Mouse (Mus musculus): ENCODE results near the gene Ptpn1.

Gene Ptpn1

DNA sequence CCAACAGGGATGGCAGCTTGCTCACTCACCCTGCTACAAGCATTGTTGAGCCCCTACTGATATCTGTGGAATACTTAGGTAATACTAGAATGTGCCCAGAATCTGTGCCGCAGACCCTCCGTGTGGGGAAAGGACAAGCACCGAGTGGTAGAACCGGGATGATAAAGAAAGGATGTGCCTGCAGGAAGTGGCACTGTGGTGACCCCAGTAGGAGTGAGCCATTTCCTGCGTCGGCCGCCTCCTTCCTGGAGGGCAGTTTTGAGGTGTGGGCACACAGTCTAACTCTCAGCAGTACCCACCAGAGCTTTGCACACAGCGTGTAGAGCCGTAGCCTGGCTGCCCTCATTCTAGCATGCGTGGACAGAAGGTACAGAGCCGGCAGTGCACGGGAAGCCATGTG lies 43.9 kb downstream of the Ptpn1 start:
- DNase-seq: no peak

DNA sequence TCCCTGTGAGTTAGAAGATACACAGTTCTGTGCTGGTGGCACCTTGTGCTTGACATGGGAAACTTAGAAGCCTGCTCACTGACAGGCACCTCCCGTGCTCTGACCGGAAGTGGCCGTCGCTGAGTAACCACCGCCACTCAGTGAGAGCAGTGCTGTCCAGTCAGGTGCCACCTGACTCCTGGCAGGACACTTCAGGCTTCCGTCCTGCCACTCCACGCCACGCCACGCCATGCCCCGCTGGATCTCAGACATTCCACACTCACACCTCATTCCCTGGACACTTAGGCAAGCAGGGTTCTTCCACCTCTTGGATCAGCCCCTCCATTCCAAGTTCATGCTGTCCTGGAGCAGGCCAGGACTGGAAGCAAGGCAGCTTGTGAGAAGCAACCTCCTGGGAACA lies 46.4 kb downstream of the Ptpn1 start:
- no peak for DNase-seq

DNA sequence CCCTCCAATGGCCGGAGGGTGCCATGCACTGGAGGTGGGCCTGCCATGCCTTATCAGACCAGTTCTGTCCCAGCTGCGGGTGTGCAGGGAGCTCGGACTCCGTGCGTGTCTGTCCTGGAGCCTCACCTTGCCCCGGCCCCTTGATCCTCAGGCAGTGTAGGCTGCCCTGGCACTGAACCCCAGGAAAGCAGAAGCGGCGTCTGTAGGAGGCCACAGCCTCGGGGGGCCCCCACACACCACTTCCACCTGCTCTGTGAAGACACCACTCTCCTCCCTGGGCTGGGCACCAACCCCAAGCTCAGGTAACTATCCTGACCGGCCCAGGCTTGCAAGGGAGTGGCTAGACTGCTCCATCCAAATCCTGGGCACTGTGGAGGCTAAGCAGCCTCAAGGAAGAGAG lies 48.5 kb downstream of the Ptpn1 start:
- DNase-seq: no peak

DNA sequence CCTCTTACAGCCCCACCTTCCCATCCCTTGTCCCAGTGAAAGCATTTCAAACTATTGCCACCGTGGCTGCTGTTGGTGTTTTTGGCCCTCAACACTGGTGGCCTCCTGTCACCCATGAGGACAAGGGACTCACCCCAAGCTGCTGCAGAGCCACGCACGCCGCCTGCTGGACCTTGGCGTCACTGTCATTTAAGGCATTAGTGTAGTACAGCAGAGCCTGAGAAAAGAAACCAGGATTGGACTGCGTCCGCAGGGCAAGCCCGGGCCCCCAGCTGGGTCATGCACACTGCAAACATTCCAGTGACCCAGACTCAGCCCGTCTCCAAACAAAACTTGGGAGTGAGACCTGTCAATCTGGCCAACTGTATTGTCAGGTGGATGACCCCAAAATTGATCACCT lies 50.8 kb downstream of the Ptpn1 start:
- DNase-seq: peak in 1 of 2 experiments; percentile 33

DNA sequence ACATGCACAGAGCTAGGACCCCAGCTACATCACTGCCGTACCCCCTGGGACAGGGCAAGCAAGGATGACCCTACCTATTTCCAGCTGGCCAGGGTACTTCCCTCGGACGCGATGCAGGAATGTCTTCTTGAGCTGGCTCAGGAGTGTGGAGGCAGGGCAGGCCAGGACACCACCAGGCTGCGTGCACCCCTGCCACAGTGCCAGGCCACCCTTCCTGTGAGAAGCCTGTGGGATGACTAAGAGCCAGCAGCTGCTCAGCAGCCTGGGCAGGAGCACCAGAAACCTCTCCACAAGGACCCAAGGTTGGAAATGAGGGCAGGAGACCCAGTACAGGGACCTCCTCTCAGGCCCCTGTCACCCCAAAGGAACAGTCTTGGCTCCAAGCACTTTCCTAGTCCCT lies 52.5 kb downstream of the Ptpn1 start:
- DNase-seq: no peak

DNA sequence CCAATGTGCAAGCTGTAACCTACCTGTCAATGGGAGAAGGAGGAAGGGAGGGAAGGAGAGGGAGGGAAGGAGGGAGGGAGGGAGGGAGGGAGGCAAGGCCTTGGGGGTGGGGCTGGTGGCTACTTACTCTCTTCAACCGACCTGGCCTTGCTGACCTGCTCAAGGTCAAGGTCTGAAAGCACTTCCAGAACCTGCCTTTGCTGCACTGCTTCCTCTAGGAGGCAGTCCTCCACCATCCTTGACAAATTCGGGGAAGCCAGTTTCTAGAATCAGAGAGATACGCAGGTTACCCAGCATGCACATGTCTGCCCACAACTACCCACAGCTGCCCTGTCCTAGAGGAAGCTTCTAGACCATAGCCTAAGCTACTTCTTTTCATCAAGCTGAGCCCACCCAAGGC lies 53.1 kb downstream of the Ptpn1 start:
- peak; percentile 38 to 70 for DNase-seq

DNA sequence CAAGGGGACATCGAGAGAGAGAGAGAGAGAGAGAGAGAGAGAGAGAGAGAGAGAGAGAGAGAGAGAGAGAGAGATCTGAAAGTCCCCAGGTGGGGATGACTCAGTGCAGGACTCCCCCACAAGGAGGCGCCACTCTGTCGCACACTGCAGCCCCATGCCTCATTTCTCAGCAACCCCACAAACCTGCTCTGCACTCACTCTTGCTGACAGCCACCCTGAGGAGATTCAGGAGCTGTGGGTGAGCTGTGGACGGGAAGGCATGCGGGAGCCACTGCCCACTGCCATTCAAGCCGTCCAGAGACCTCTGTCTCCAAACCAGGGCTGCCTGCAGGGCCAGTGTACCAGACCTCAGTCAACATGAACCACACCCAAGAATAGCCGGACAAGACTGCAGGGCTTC lies 54.9 kb downstream of the Ptpn1 start:
- peak; percentile 71 to 74 for DNase-seq

DNA sequence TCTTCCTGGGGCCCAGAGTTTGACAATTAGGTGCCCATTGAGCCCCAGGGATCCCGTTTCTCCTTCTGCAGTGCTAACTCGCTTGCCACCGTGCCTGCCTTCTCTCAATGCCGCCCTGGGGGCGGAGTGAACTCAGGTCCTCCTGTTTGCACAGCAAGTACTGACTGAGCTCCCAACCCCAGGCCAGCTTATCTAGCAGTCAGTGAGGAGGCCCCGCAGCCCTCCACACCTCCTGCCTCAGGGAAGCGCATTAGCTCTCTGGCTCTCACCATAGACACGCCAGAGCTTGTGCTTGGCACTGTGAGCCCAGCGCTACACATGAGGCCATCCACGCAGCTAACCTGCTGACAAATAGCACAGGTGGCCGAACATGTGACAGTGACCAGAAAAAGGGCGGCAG lies 55.8 kb downstream of the Ptpn1 start:
- no peak for DNase-seq

DNA sequence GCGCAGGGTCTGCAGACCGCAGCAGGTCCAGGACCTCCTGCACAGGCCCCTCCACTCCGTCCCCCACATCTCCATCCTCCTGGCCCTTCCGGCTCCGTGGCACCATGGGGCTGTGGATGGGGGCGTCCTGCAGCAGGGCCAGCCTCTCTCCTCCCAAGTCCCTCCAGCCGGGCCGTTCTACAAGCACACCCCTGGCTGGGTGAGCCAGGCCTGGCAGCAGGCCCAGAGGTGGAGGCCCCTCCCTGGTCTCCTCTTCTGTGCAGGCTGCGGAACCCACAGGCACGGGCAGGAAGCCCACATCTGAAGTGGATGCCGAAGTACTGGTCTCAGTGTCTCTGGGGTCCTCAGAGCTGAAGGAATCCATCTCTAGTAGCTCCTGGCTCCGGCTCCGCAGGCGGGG lies 57.5 kb downstream of the Ptpn1 start:
- DNase-seq: peak; percentile 46 to 73

DNA sequence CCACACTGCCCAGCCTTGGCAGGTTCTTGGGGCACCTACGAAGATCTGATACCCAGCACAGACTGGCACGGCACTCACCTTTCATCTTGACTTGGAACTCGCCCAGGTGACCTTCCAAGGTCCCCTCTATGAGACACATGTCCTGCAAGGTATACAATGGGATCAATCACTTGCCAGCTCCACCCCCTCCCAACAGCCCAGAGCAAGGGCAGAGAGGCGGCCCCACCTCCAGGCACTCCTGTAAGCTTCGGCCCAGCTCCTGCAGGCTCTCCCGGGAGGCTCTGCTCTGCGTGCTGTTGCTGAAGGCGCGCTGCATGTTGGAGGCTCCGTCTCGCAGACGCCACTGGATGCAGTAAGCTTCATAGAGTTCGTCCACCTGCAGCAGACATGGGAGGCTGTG lies 61.4 kb downstream of the Ptpn1 start:
- DNase-seq: no peak

DNA sequence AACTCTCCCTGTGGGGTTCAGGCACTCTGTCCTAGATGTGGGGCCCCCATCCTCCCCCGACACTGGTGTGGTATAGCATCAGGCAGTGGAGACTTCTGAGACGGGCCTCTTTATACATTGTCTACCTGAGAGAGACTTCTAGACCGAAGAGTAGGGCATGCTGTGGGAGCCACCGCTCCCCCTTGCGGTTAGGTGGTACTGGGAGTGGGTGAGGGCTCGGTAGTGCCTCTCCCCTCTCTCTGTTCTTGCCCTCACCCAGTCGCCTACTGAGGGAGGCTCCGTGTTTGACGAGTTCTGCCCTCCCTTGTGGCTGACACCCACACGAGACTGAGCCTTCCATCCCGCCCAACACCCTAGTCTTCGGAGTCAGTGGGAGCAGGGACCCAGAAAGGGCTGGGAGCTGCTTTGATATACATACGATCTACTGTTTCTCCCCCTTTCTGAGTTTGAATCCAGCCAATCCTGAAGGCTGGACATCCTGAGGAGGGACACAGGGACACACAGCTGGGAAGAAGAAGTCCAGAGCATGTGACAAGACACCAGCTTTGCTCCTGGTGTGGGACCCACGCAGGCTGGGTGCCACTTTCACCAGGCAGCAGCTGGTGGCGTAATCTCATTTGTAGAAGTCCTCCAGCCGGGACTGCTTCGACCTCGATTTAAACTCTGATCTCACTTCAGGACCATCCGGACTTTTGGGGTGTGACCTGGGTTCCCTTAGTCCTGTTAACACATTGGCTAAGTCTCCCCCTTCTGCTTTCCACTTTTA lies 64.2 kb downstream of the Ptpn1 start:
- DNase-seq: no peak

DNA sequence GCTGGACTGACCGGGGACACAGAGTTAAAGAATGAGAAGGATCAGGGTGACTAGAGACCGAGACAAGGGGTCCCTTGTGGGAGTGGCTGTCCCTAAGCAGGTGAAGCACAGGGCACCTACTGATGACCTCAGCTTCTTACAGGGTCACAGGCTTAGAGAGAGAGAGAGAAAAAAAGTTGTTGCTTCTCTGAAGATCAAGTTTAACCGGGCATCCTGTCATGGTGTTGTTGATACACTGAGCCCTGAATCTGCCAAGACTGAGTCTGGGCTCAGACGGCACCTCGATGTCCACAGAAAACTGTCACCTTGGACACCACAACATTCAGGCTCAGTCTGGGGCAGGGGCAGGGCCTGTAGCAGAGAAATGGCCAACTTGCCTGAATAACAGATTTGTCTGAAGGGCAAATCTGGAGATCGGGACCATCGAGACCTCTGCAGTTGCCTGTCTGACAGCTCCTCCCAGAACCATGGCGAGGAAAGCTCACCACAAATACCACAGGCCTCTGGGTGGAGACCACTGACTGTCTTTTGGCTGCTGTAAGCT lies 64.9 kb downstream of the Ptpn1 start:
- no peak for DNase-seq

DNA sequence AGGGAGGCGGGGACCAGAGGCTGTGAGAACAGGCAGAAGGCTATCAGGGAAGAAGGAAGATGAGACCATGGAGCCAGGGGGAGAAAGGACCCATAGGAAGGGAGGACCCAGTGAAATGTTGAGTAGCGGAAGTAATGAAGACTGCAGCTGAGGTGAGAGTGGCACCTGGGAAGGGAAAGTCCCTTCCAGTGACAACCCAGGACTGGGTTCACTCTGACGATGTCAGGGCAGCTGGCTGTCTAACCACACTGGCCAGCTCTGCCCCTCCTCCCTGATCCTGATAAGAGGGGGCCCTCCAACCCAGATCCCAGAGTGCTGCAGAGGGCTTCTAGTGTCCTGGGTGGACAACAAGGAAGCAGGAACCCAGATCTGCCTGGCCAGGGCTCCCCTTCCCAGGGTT lies 65.7 kb downstream of the Ptpn1 start:
- DNase-seq: no peak

DNA sequence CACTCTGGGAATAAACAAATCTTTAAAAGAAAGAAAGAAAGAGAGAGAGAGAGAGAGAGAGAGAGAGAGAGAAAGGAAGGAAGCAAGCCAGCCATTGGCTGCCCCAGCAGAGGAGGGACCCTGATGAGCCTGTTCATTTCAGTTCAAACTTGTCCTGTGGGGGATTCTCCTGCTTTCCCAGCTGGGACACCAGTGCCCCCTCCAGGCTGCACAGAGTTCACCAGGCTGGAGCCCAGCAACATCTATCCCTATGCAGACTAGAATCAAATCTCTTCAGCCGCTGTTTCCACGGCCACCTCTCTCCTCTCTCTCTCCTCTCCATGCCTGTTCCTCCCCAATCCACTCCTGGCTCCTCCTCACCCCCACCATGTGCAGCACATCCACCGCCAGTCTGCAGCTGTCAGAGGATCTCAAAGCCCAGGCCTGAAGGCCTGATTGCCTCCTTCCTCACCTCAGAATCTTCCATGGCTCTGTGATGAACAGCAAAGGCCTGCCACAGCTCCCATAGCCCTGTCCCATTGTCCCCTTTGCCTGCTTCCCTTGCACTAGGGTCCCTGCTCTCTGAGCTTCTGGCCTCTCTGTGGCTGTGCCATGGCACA lies 67.4 kb downstream of the Ptpn1 start:
- no peak for DNase-seq

DNA sequence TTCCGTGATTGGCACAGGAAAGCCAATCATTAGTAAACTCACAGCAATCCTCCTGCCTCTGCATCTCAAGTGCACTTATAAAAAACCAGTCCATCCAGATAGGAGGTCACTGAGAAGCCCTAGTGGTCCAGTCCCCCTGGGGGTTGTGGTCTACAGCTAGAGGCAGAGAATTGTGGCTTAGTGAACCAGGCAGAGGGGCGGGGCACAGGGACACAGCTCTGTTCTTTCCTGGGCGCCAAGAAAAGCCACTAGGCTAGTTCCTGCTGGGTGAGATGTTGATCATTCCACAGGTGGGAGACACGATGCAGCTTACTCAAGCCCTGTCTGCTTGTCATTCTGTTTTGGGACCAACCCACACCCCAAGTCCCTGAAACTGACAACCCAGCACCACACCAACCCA lies 70.3 kb downstream of the Ptpn1 start:
- no peak for DNase-seq

DNA sequence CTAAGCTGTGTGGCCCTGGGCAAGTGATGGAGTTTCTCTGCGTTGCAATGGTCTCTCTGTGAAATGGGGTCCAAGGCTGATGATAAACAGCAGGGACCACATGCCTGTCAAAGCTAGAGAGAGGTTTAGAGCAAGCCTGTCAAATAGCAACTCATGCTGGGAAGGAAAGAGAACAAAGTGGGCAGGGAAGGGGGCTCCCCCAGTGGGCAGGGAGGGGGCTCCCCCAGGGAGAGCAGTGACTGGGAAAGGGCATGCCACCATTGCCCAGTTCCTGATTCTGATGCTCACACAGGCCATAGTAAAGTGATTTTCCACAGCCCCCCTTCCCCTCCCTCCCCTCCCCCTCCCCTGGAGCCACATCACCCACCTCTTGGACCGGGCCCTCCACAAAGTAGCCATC lies 71.0 kb downstream of the Ptpn1 start:
- DNase-seq: no peak

DNA sequence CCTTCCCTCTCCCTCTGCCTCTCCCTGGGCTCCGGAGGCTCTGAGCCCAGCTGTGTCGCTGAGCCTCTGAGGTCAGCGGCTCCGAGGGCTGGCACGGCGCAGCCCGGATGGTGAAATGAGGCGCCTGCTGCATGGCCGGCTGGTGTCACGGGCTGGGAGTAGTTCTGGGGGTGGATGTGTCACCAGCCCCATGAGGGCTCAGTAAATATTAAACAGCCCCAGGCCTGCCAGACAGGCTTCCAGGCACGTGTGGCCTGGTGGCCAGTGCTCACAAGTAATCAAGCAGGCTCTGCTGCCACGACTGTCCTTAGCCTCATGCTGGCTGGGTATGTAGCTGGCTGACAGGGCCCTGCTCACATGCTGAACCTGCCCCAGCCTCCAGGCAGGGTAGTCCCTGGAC lies 71.6 kb downstream of the Ptpn1 start:
- peak; percentile 64 to 91 for DNase-seq

DNA sequence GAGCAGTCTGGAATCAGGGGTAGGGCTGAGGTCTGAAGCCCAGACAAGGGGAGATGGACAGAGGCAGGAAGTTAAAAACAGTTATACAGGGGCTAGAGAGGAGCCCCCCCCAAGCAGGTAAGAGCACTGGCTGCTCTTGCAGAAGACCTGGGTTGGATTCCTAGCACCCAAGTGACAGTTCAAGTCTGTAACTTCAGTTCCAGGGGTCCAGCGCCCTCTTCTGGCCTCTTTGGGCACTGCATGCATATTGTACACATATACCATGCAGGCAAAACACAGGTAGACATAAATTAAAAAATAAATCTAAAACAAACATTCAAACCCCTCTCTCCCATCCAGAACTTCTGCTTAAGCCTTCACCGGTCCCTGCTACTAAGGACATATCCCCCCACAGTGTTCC lies 72.5 kb downstream of the Ptpn1 start:
- DNase-seq: peak in 1 of 2 experiments; percentile 31

DNA sequence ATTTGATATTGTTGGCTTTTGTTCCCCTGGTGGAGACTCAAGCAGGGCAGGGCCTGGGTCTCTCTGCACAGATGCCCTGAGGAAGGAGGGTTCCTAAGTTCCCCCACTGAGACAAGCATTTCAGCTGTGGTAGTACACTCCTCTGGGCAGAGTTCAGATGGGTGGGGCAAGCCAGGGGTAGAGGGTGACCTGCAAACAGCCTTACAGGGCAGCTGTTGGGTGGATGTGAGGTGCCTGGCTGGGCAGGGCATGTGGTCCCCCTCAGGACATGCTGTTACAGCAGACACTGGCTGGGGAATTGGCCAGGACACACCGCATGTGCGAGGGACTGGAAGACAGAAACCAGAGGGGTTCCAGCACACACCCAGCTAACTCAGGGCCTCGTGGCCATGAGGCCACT lies 73.1 kb downstream of the Ptpn1 start:
- DNase-seq: peak; percentile 49 to 88

DNA sequence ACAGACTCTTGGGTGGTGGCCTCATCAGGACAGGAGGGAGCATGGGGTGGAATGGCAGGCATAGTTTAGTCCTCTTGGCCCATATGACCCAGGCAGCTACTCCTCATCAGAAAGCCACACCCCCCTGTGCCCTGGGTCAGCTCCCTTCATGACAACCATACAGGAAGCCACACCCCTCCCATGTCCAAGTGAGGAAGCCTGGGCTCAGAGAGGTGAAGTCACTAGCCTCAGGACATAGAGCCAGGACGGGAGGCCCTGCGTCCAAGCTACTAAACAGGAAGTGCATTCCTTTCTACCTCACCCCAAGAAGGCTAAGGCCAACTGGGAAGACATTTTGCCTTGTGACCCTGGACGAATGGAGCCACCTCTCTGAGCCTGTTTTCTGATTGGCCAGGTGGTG lies 73.8 kb downstream of the Ptpn1 start:
- peak; percentile 62 to 80 for DNase-seq

DNA sequence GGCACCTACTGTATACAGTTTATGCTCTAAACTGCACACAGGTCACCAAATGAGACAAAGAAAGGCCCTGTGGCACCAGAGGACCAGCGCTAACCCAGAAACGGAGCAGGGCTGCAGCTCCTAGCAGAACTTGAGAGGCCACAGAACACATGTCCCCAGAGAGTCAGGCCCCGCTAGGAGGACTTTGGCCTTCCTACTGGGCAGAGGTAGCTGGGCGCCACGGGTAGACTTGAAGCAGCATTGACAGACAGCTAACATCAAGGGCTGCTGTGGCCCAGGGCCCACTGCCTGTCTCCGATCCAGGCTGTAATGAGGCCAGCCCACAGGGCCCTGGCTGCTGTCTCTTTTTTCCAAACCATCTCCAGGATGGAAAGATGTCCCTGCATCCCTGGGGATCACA lies 74.6 kb downstream of the Ptpn1 start:
- DNase-seq: peak; percentile 60 to 80

DNA sequence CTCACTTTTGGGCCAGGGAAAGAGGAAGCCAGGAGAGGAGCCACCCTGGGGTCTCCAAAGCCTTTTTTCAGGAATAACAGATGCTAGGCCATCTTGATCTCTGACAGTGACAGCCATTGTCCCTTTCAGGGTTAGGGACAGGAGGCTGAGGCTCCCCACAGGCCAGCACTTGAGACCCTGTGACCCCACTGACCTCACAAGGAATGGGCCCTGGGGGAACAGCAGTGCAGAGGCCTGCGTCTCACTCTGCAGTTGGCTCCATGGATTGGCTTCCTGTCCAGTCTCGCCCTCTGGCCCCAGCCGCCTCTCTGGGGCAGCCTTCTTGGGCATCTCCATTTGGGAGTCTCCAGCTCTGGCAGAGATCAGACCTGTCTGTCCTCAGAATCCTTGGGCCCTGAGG lies 76.3 kb downstream of the Ptpn1 start:
- no peak for DNase-seq

DNA sequence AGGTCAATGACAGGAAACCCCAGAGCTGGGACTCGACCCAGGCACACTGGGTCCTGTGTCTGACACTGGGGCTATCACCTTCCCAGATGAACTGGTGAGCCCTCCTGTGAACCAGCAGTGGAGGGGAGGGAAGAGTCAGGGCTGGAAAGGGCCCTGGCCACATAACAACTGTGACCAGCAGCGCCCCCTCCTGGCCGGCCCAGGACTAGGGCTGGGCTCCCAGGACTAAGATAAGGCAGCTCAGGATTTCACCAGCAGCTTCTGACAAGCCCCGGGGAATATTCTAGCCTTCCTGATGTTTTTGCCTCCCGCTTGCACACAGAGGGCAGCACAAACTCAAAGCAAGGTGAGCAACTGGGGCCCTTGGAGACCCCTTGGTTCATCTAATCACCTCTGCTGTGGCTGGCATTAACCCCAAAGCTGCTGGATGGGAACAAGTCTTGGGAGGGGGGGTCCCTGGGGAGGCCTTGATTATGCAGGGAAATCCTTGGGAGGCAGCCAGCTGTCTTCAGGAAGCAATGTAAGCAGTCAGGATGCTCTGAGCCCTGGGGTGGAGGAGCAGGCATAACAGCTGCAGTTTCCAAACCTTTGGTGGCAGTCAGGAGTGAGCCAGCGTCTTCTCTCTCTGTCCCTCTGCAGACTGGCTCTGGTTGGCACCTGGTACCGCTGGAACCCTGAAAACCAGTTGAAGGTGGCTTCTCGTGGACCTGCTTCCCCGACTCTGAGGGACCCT lies 78.2 kb downstream of the Ptpn1 start, which contains the start of gene Ripor3:
Gene Ripor3, minus strand, starts transcription at position 683 of the 733 bp plus-strand sequence.
- DNase-seq: peak; percentile 83 to 86

DNA sequence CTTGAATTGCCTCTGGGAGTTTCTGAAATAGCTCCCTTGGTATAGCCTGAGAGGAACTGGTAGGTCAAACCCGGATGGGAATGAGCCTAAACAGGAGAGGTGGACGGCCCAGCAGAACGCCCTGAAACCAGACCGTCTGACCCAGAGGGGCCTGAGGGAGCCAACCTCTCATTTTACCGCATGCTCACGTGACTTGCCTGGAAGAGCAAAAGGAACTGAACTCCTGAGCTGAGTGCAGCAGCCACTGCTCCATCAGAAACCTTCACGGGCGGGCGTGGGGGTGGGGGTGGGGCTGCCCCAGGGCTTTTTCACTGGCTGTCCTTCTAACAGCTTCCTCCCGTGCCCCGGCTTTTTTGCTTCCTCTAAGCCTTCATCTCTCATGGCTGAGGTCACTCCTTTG lies 79.0 kb downstream of the Ptpn1 start:
- no peak for DNase-seq

Measured in kidney, postnatal 25 days (tissue).